Mouse (Mus musculus) heart, postnatal 0 days (tissue): ENCODE data around the gene Acbd3. TPM values are rescaled to one million over a fixed set of nuclear protein-coding genes. Genes with fewer than 3 reads are reported as not detected.
A peak's percentile ranks its signal among the peaks of the same experiment; 100 is the strongest.

Experiments used
- ATAC-seq: fragments of 200-750 bp; cut with Nextera tagmentation; 2 replicates; pipeline ENCODE4 v1.8.0; 2017; ENCODE audit warnings: low read depth, moderate number of reproducible peaks, moderate library complexity; ENCODE audit not compliant: insufficient read depth
- DNase-seq: peaks from one replicate; pipeline ENCODE4 v3.0.0-alpha.2; 2016; ENCODE audit warnings: low spot score
- H3K27ac ChIP-seq: fragments of 300-500 bp; sonication (generic); 2 replicates; pipeline ENCODE4 v1.5.1; 2014; ENCODE audit warnings: low read depth, mild to moderate bottlenecking
- H3K27me3 ChIP-seq: fragments of 300-500 bp; sonication (generic); 2 replicates; pipeline ENCODE4 v1.6.1; 2014; ENCODE audit warnings: low read length, mixed read lengths; ENCODE audit not compliant: control insufficient read depth, insufficient read depth
- H3K36me3 ChIP-seq: fragments of 300-500 bp; sonication (generic); replicated peaks from 2 replicates; pipeline ENCODE4 v1.6.1; 2014; ENCODE audit warnings: low read length, mixed read lengths; ENCODE audit not compliant: control insufficient read depth, insufficient read depth
- H3K4me1 ChIP-seq: fragments of 300-500 bp; sonication (generic); 2 replicates; pipeline ENCODE4 v1.6.1; 2014; ENCODE audit warnings: antibody characterized with exemption; ENCODE audit not compliant: control insufficient read depth, insufficient read depth
- H3K4me2 ChIP-seq: fragments of 300-500 bp; sonication (generic); 2 replicates; pipeline ENCODE4 v1.6.1; 2014; ENCODE audit warnings: low read depth, mild to moderate bottlenecking, low read length, moderate library complexity
- H3K4me3 ChIP-seq: fragments of 300-500 bp; sonication (generic); 2 replicates; pipeline ENCODE4 v1.5.1; 2014; ENCODE audit warnings: low read depth, low read length
- H3K9ac ChIP-seq: fragments of 300-500 bp; sonication (generic); replicated peaks from 2 replicates; pipeline ENCODE4 v1.6.1; 2014; ENCODE audit warnings: low read depth, low read length, mixed read lengths
- H3K9me3 ChIP-seq: fragments of 300-500 bp; sonication (generic); replicated peaks from 2 replicates; pipeline ENCODE4 v1.6.1; 2016; ENCODE audit warnings: low read length; ENCODE audit not compliant: control insufficient read depth
- CTCF ChIP-seq: IDR thresholded peaks from 2 replicates; pipeline ENCODE4 v1.5.1; 2016; ENCODE audit warnings: antibody characterized with exemption, control low read depth, low read depth
- EP300 ChIP-seq: IDR thresholded peaks from 2 replicates; pipeline ENCODE4 v1.6.1; 2016; ENCODE audit warnings: antibody characterized with exemption, low read depth
- WGBS: fragments of 180-500 bp; shearing (Covaris S2); extraction: QIAGEN DNeasy Blood & Tissue Kit; methylation state at CpG from one replicate; pipeline ENCODE4 v1.1.7; 2014; 5-methylcytosine and 5-hydroxymethylcytosine counted together
- polyA plus RNA-seq: library from polyadenylated mRNA; unstranded; fragments of >200 nt; fragmentation: Nextera tagmentation; extraction: Ambion mirVana; gene quantifications from 2 replicates; pipeline ENCODE4 v1.2.1, GENCODE M21; 2015
- total RNA-seq: library from RNA; depleted of rRNA; stranded (reverse); fragments of >200 nt; gene quantifications from 2 replicates; pipeline ENCODE4 v1.2.3, GENCODE M21; 2014; ENCODE audit warnings: low replicate concordance

The Acbd3 gene
- total and polyA plus RNA-seq, 2 experiments from 2014 or later = 13.2 to 26.4 TPM

DNA sequence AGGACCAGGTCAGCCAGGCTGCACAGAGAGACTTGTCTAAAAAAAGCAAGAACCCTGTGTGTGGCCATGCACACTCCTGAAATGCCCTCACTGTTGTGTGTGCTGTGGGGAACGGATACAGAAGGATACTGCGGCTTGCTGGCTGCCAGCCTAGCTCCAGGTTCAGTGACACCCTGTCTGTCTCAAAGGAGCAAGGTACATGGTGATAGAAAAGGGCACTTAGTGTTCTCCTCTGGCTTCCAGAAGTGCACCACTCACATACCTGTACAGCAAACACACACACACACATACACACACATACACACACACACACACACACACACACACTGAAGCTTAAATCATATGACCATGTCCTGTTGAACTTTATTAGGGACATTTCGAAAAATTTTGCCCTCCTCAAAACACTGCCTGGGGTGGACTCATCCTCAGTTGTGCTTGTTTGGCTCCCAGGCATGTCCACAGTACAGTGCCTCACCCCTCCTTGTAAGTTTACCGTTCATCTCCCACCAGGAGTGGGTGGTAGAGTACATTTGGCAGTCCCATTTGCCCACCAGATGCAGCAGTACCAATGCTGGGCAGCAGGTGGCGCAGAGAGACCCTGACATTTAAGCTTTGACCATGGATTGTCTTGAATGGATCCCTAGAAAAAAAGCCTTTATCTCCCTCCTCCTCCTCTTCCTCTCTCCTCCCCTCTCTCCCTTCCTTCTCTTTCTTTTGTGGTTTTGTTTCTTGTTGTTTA lies 5.7 kb upstream of the Acbd3 start:
- Histone ChIP-seq H3K4me1 (no peaks in the 10 kb centered on the region; the same call in 1 of the 2 replicates), H3K9ac (no peak overlapping the region), H3K27ac (no peak overlapping the region), H3K9me3 (no peaks in the 10 kb centered on the region), H3K4me2 (no peak overlapping the region), H3K4me3 (no peak overlapping the region), H3K27me3 (no peaks in the 10 kb centered on the region), H3K36me3 (no peaks in the 10 kb centered on the region)
- ATAC-seq (peak; percentile 44; the same call in 1 of the 2 replicates), DNase-seq (peak; percentile 52)
- 39% methylated on average over 5 of the region's 5 CpGs for WGBS
- TF ChIP-seq EP300 (no peak), CTCF (peak; percentile 94)

DNA sequence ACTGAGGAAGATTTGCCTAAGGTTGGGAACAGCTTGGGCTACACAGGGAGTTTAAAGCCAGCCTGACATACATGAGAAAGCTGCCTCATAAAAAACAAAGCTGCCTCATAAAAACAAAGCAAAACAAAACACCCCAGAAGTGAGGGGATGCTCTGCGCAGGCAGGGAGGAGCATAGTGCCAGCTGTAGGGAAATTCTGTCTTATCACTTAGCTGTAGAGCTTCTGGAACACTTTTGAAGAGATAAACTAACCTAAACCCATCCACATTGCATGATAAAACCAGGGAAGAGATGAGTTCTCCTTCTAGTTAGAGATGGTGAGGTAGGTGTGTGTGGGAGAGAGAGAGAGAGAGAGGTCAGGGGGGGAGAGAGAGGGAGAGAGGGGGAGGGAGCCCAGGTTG lies 3.2 kb upstream of the Acbd3 start:
- WGBS = 43% methylated on average over 1 of the region's 1 CpGs
- Histone ChIP-seq H3K9ac (no peak overlapping the region), H3K36me3 (no peaks in the 10 kb centered on the region), H3K9me3 (no peaks in the 10 kb centered on the region), H3K4me3 (no peak overlapping the region), H3K4me2 (no peak overlapping the region), H3K4me1 (peaks cover 10% of the 10 kb centered on the region; the same call in 1 of the 2 replicates), H3K27ac (no peak overlapping the region; the same call in 1 of the 2 replicates), H3K27me3 (no peaks in the 10 kb centered on the region)
- DNase-seq (no peak), ATAC-seq (no peak)
- TF ChIP-seq EP300 (no peak), CTCF (no peak)

DNA sequence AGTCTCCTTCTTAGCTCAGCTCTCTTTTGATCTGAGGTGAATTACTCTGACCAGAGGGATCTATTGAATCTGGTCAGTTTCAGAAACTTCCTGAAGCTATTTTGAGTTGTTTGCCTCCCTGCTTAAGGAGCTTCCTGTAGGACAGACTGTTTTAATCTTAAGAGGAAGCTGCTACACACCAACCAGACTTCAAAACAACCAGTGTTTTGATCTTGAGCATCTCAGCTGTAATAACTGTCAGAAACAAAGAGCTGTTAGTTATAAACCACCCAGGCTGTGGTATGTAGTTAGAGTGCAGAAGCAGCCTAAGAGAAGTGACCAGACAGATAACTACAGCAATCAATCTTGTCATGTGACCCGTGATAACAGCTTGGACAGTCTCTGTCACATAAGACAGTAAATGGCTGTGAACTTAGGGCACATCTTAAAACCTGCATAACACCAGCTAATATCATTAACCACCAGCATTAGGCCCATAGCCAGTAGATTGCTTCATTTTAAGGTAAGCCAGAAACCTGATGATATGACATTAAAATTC lies 2.1 kb upstream of the Acbd3 start:
- no peak for DNase-seq
- Histone ChIP-seq H3K36me3 (no peaks in the 10 kb centered on the region), H3K27me3 (no peaks in the 10 kb centered on the region), H3K27ac (peak overlapping the region; percentile 44; the same call in 1 of the 2 replicates), H3K4me2 (no peak overlapping the region), H3K9me3 (no peaks in the 10 kb centered on the region), H3K4me3 (no peak overlapping the region), H3K4me1 (peaks cover 20% of the 10 kb centered on the region; the same call in 1 of the 2 replicates), H3K9ac (no peak overlapping the region)
- TF ChIP-seq EP300 = no peak
- no peak for TF ChIP-seq CTCF
- no peak for ATAC-seq
- WGBS = 24% methylated on average over 1 of the region's 1 CpGs

DNA sequence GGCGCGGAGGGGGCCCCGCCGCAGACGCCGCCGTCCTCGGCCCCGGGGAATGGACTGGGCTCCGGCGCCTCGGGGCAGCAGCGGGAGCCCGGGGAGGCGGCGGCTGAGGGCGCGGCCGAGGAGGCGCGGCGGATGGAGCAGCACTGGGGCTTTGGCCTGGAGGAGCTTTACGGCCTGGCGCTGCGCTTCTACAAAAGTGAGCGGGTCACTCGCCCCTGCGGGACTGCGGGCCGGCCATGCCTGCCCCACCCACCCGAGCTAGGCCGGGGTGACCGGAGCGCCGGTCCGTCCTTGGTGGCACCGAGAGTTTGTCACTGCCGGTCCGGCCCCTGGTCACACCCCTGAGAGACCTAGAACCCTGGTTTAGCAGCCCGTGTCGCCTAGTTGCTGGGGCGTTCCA lies 340 bp downstream of the Acbd3 start:
- H3K4me1 ChIP-seq = peaks cover 27% of the 10 kb centered on the region
- H3K4me2 ChIP-seq = peak overlapping the region; percentile 83
- peak overlapping the region; percentile 93 for H3K27ac ChIP-seq
- no peak for TF ChIP-seq EP300
- no peak for TF ChIP-seq CTCF
- H3K9ac ChIP-seq = peak overlapping the region; percentile 92
- WGBS = under 1% methylated on average over 39 of the region's 42 CpGs
- no peaks in the 10 kb centered on the region for H3K27me3 ChIP-seq
- no peaks in the 10 kb centered on the region for H3K36me3 ChIP-seq
- DNase-seq = no peak
- H3K9me3 ChIP-seq = no peaks in the 10 kb centered on the region
- peak overlapping the region; percentile 82 for H3K4me3 ChIP-seq
- peak; percentile 67 for ATAC-seq

DNA sequence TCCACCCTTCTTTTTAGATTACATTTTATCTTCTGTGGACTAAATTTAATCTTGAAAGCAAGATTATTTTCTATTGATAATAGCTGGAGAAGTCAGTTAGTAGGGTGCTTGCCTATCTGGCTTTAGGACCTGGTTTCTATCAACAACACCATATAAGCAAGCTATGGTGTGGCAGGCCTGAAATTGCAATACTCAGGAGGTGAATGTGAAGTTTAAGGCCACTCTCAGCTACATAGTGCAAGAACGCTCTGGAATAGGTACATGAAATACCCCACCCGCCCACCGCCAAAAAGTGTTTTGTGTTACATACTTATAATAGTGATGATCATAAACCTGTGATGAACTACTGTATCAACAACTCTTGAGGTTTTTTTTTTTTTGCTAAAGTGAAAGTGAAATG lies 3.4 kb downstream of the Acbd3 start:
- no peak overlapping the region for H3K9ac ChIP-seq
- ATAC-seq (no peak), DNase-seq (no peak)
- no peak overlapping the region for H3K27ac ChIP-seq
- no peaks in the 10 kb centered on the region for H3K27me3 ChIP-seq
- H3K36me3 ChIP-seq = peaks cover 4% of the 10 kb centered on the region
- WGBS = 75% methylated on average over 3 of the region's 3 CpGs
- no peak overlapping the region for H3K4me3 ChIP-seq
- TF ChIP-seq CTCF (no peak), EP300 (no peak)
- H3K4me2 ChIP-seq = no peak overlapping the region
- peaks cover 27% of the 10 kb centered on the region for H3K4me1 ChIP-seq
- no peaks in the 10 kb centered on the region for H3K9me3 ChIP-seq

DNA sequence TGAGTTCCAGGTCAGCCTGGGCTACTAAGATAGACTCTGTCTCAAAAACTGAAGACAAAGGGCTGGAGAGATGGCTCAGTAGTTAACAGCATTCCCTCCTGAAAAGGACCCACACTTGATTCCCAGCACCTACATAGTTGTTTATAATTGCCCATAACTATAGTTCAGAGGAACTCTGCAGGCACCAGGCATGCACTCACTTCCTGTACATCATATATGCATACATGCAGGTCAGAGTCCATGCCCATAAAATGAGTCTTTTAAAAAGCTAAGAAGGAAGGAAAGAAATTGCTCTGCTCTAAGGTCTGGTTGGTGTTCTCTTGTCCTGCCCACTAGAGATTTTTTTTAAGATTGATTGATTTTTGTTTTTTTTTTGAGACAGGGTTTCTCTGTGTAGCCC lies 22.0 kb downstream of the Acbd3 start:
- Histone ChIP-seq H3K27me3 (no peaks in the 10 kb centered on the region), H3K4me2 (no peak overlapping the region), H3K4me1 (no peaks in the 10 kb centered on the region), H3K9ac (no peak overlapping the region), H3K36me3 (peaks cover 77% of the 10 kb centered on the region), H3K9me3 (no peaks in the 10 kb centered on the region), H3K4me3 (no peak overlapping the region), H3K27ac (no peak overlapping the region)
- ATAC-seq (no peak), DNase-seq (no peak)
- TF ChIP-seq EP300 = no peak
- no peak for TF ChIP-seq CTCF
